Mouse (Mus musculus): Measurements from ENCODE around the gene Bpifb2. TPM values are rescaled to one million over a fixed set of nuclear protein-coding genes. Genes with fewer than 3 reads are reported as not detected.
"Not testable (repeated sequence)": the region's sequence is repeated elsewhere in the genome, so short reads cannot be mapped to it uniquely, and the experiment has no call there.

Gene Bpifb2
- 0.09 and 0.20 TPM in 2 replicates for polyA plus RNA-seq (2012; rRNA removed)
- not detected in 2 replicates for polyA plus RNA-seq (2014; fragmentation: Nextera tagmentation; extraction: Ambion mirVana)

DNA sequence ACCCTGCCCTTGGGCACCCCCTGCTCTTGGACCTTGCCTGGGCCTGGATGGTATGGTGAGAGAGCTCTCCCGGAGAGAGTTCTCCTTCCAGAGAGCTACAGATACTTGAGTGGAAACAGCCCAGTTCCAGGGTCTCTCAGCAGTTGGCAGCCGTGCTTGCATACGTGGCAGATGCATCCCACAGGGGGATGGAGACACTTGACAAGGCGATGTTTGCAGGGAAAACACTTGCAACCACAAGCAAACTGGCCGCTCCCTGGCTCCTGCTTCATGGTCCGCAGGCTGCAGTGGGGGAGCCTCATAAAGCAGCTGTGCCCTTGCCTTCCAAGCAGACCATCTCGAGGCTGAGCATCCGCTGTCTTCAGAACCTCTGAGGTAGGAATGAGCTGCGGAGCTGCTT, at the start of gene Bpifb2:
Gene Bpifb2, plus strand, starts transcription at position 301 of the 400 bp plus-strand sequence.
- 69% methylated on average over 9 of the region's 9 CpGs for WGBS

DNA sequence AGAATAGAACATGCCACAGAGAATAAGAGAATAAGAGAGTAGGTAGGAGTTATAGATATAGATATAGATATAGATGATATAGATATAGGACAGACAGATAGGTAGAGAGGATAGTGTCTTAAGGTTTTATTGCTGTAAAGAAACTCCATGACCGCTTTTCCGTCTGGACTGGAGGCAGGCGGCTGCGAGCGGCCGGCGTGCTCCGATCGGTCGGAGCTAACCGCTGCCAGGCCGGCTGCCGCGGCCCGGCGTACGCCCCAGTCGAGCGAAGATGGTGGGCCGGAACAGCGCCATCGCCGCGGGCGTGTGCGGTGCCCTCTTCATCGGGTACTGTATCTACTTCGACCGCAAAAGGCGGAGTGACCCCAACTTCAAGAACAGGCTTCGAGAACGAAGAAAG, 48.9 kb upstream of the Bpifb2 start:
- WGBS: 63% methylated on average over 32 of the region's 32 CpGs
- H3K4me1 ChIP-seq (ENCODE audit: control insufficient read depth, insufficient read depth, low read length); H3K4me2 ChIP-seq (replicated peaks; ENCODE audit: low read depth, low read length, severe bottlenecking); ATAC-seq (ENCODE audit: low FRiP score, low read depth); H3K4me3 ChIP-seq (replicated peaks; ENCODE audit: low read length); H3K9ac ChIP-seq (ENCODE audit: low read depth, low read length, severe bottlenecking); H3K27ac ChIP-seq (replicated peaks; ENCODE audit: low read depth, low read length); DNase-seq (ENCODE audit: low spot score); H3K9me3 ChIP-seq (ENCODE audit: control insufficient read depth, low read length); H3K27me3 ChIP-seq (ENCODE audit: control insufficient read depth, insufficient read depth, low read length); H3K36me3 ChIP-seq (ENCODE audit: control insufficient read depth, insufficient read depth, low read length): not testable (repeated sequence)

More for the DNA sequence above, at the start of gene Bpifb2:
- H3K27ac ChIP-seq (replicated peaks; ENCODE audit: low read depth, low read length): no peak within 1 kb of the TSS
- no peak within 1 kb of the TSS for H3K9ac ChIP-seq (ENCODE audit: low read depth, low read length, severe bottlenecking)
- H3K4me2 ChIP-seq (replicated peaks; ENCODE audit: low read depth, low read length, severe bottlenecking): no peak within 1 kb of the TSS
- TF ChIP-seq POLR2A (IDR thresholded peaks at IDR 0.05; ENCODE audit: borderline replicate concordance, extremely low read depth, insufficient read depth, insufficient read length): no peak
- no peaks in the 10 kb centered on the region for H3K27me3 ChIP-seq (ENCODE audit: control insufficient read depth, insufficient read depth, low read length)
- no peak for ATAC-seq (ENCODE audit: low FRiP score, low read depth)
- no peaks in the 10 kb centered on the region for H3K9me3 ChIP-seq (ENCODE audit: control insufficient read depth, low read length)
- H3K4me3 ChIP-seq (replicated peaks; ENCODE audit: low read length): no peak within 1 kb of the TSS
- no peaks in the 10 kb centered on the region for H3K4me1 ChIP-seq (ENCODE audit: control insufficient read depth, insufficient read depth, low read length)
- H3K36me3 ChIP-seq (ENCODE audit: control insufficient read depth, insufficient read depth, low read length): no peaks in the 10 kb centered on the region
- DNase-seq (ENCODE audit: low spot score): no peak

- ATAC-seq (ENCODE audit: low FRiP score, low read depth): no peak
- no peaks in the 10 kb centered on the region for H3K27me3 ChIP-seq (ENCODE audit: control insufficient read depth, insufficient read depth, low read length)
- WGBS: 85% methylated on average over 8 of the region's 8 CpGs
- DNase-seq (ENCODE audit: low spot score): no peak
- no peaks in the 10 kb centered on the region for H3K36me3 ChIP-seq (ENCODE audit: control insufficient read depth, insufficient read depth, low read length)
- no peak for TF ChIP-seq POLR2A (IDR thresholded peaks at IDR 0.05; ENCODE audit: borderline replicate concordance, extremely low read depth, insufficient read depth, insufficient read length)
- H3K4me2 ChIP-seq (replicated peaks; ENCODE audit: low read depth, low read length, severe bottlenecking): no peak overlapping the region
- H3K9ac ChIP-seq (ENCODE audit: low read depth, low read length, severe bottlenecking): no peak overlapping the region
- H3K9me3 ChIP-seq (ENCODE audit: control insufficient read depth, low read length): no peaks in the 10 kb centered on the region
- no peak overlapping the region for H3K4me3 ChIP-seq (replicated peaks; ENCODE audit: low read length)
- H3K27ac ChIP-seq (replicated peaks; ENCODE audit: low read depth, low read length): no peak overlapping the region
- no peaks in the 10 kb centered on the region for H3K4me1 ChIP-seq (ENCODE audit: control insufficient read depth, insufficient read depth, low read length)
Measured at GRCm38 (mm10) chr2:153827171-153827830, 47.5 kb upstream of the Bpifb2 start.

DNA sequence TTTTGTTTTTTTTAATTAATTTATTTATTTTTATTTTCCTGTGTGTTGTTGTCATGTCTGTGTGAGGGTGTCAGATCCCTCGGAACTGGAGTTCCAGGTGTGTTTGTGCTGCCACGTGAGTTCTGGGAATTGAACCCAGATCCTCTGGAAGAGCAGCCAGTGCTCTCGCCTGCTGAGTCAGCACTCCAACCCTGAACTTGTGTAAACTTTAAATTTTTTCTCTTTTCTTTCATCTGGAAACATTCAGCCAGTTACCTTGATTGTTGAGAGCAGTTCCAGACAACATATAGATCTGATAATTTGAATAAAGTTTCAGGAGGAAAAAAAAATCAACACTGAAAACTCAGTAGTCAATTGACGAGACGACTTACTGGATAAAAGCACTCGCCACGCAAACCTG, 46.1 kb upstream of the Bpifb2 start:
- Histone ChIP-seq H3K4me2 (replicated peaks; ENCODE audit: low read depth, low read length, severe bottlenecking) (no peak overlapping the region), H3K4me3 (replicated peaks; ENCODE audit: low read length) (no peak overlapping the region), H3K9me3 (ENCODE audit: control insufficient read depth, low read length) (no peaks in the 10 kb centered on the region), H3K27ac (replicated peaks; ENCODE audit: low read depth, low read length) (no peak overlapping the region), H3K27me3 (ENCODE audit: control insufficient read depth, insufficient read depth, low read length) (no peaks in the 10 kb centered on the region), H3K36me3 (ENCODE audit: control insufficient read depth, insufficient read depth, low read length) (no peaks in the 10 kb centered on the region), H3K4me1 (ENCODE audit: control insufficient read depth, insufficient read depth, low read length) (no peaks in the 10 kb centered on the region), H3K9ac (ENCODE audit: low read depth, low read length, severe bottlenecking) (no peak overlapping the region)
- TF ChIP-seq POLR2A (IDR thresholded peaks at IDR 0.05; ENCODE audit: borderline replicate concordance, extremely low read depth, insufficient read depth, insufficient read length): no peak
- ATAC-seq (ENCODE audit: low FRiP score, low read depth) (no peak), DNase-seq (ENCODE audit: low spot score) (no peak)
- 77% methylated on average over 7 of the region's 7 CpGs for WGBS

DNA sequence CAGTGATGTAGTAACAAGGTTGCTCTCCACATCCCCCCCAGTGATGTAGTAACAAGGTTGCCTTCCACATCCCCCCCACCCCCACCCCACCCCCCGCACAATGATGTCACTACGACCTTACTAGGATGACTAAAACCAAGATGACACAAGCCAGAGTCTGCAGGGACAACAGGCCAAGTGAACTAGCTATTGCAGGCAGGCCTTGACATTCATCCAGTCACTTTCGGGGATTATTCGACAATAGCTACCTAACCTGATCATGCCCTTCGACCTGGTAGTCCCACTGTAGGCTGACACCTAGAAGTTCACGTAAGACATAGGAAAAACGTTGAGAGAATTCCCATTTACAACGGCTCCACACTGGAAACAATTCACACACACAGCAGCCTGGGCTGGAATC, 41.6 kb upstream of the Bpifb2 start:
- Histone ChIP-seq H3K27me3 (ENCODE audit: control insufficient read depth, insufficient read depth, low read length) (no peaks in the 10 kb centered on the region), H3K36me3 (ENCODE audit: control insufficient read depth, insufficient read depth, low read length) (no peaks in the 10 kb centered on the region), H3K27ac (replicated peaks; ENCODE audit: low read depth, low read length) (no peak overlapping the region), H3K4me3 (replicated peaks; ENCODE audit: low read length) (no peak overlapping the region), H3K9ac (ENCODE audit: low read depth, low read length, severe bottlenecking) (no peak overlapping the region), H3K4me1 (ENCODE audit: control insufficient read depth, insufficient read depth, low read length) (no peaks in the 10 kb centered on the region), H3K4me2 (replicated peaks; ENCODE audit: low read depth, low read length, severe bottlenecking) (no peak overlapping the region), H3K9me3 (ENCODE audit: control insufficient read depth, low read length) (no peaks in the 10 kb centered on the region)
- WGBS: 85% methylated on average over 8 of the region's 8 CpGs
- ATAC-seq (ENCODE audit: low FRiP score, low read depth) (no peak), DNase-seq (ENCODE audit: low spot score) (no peak)
- TF ChIP-seq POLR2A (IDR thresholded peaks at IDR 0.05; ENCODE audit: borderline replicate concordance, extremely low read depth, insufficient read depth, insufficient read length): no peak

Data from limb, embryonic 14.5 days (tissue).